Mouse (Mus musculus): ENCODE data around the gene Fam81a.

DNA sequence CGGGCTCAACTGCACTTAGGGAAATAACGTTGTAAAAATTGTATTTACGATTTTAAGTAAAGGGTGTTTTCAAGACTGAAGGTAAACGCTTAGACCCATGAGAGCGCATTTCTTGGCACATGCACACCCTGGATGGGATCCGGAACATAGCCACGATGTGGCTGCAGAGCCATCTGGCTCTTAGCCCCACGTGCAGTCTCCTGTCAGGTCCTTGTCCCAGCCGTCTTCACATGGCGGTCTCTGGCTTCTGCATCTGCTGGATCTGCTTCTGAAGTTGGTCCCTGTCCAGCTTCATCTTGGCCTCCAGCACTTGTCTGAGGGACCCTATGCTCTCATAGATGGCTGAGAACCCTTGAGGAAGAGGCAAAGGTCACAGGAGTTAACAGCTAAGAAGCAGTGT lies 51.8 kb downstream of the Fam81a start:
- TF ChIP-seq POLR2A (IDR thresholded peaks at IDR 0.05; ENCODE audit: control insufficient read depth, extremely low read depth, insufficient read depth, low read length, poor library complexity) (no peak), CTCF (IDR thresholded peaks at IDR 0.05; ENCODE audit: borderline replicate concordance, control insufficient read depth, extremely low read depth, insufficient read depth, low read length, poor library complexity) (no peak)
